Mouse (Mus musculus) kidney, adult 2 months (tissue): ENCODE results near the gene Trim66. TPM values are rescaled to one million over a fixed set of nuclear protein-coding genes. Genes with fewer than 3 reads are reported as not detected.

Experiments
- DNase-seq: peaks from one replicate; pipeline ENCODE4 v3.0.0; 2021
- H3K27ac ChIP-seq: fragments of 200-500 bp; 2 replicates; pipeline ENCODE4 v1.5.1; 2012; ENCODE audit warnings: low read depth, low read length, control low read depth, inconsistent platforms; ENCODE audit not compliant: insufficient read depth
- H3K27me3 ChIP-seq: fragments of 200-500 bp; replicated peaks from 2 replicates; pipeline ENCODE4 v1.6.1; 2012; ENCODE audit warnings: mild to moderate bottlenecking, moderate library complexity, low read length, inconsistent platforms; ENCODE audit not compliant: control insufficient read depth, insufficient read depth
- H3K36me3 ChIP-seq: fragments of 200-500 bp; 2 replicates; pipeline ENCODE4 v1.6.1; 2012; ENCODE audit warnings: mild to moderate bottlenecking, moderate library complexity, low read length, inconsistent platforms; ENCODE audit not compliant: control insufficient read depth, insufficient read depth
- H3K4me1 ChIP-seq: fragments of 200-500 bp; 2 replicates; pipeline ENCODE4 v1.6.1; 2011; ENCODE audit warnings: low read length; ENCODE audit not compliant: control insufficient read depth, insufficient read depth
- H3K4me3 ChIP-seq: fragments of 200-500 bp; 2 replicates; pipeline ENCODE4 v1.5.1; 2011; ENCODE audit warnings: mild to moderate bottlenecking, low read depth, low read length, control low read depth; ENCODE audit not compliant: insufficient read depth
- CTCF ChIP-seq: fragments of 200-500 bp; conservative IDR thresholded peaks from 2 replicates; pipeline ENCODE4 v1.5.1; 2011; ENCODE audit warnings: low read depth, mild to moderate bottlenecking, control low read depth, low read length, moderate library complexity, mixed read lengths; ENCODE audit not compliant: insufficient read depth, insufficient read length
- POLR2A ChIP-seq: fragments of 200-500 bp; IDR thresholded peaks from one replicate; pipeline ENCODE4 v1.6.1; 2011; ENCODE audit warnings: low read depth, low read length, control low read depth
- WGBS: fragments of 180-500 bp; shearing (Covaris S2); methylation state at CpG from one replicate; pipeline ENCODE4 v1.1.7; 2018; 5-methylcytosine and 5-hydroxymethylcytosine counted together
- polyA plus RNA-seq: library from polyadenylated mRNA; depleted of rRNA; stranded (reverse); fragments of >200 nt; gene quantifications from 2 replicates; pipeline ENCODE4 v1.2.3, GENCODE M21; 2012

Gene Trim66
- polyA plus RNA-seq, 1 experiment = 0.03 TPM

DNA sequence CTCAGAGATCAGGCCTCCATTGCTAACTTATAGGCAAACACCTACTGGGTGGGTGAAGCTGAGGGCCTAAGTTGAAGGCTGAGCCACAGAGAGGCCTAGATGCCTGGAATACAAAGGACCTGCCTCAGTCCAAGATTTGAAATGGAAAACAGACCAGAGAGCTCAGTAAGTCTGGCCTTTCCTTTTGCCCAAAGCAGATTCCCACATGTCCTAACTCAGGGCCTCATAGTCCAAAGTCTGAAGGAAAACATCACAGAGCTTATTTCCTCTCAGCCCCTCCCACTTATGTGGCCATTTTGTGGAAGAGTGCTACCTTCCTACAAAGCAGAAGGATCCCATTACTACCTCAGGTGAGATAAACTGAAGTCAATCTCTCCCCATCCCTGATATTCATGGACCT, 33.0 kb upstream of the Trim66 start:
- no peak for DNase-seq
- Histone ChIP-seq H3K27ac (peak overlapping the region; percentile 59), H3K4me3 (no peak overlapping the region), H3K27me3 (no peaks in the 10 kb centered on the region), H3K36me3 (no peaks in the 10 kb centered on the region; the same call in none of the 2 replicates), H3K4me1 (0 out of 2 replicates have a peak, but pooled peaks cover 3% of the 10 kb centered on the region)
- TF ChIP-seq POLR2A (no peak), CTCF (no peak)

DNA sequence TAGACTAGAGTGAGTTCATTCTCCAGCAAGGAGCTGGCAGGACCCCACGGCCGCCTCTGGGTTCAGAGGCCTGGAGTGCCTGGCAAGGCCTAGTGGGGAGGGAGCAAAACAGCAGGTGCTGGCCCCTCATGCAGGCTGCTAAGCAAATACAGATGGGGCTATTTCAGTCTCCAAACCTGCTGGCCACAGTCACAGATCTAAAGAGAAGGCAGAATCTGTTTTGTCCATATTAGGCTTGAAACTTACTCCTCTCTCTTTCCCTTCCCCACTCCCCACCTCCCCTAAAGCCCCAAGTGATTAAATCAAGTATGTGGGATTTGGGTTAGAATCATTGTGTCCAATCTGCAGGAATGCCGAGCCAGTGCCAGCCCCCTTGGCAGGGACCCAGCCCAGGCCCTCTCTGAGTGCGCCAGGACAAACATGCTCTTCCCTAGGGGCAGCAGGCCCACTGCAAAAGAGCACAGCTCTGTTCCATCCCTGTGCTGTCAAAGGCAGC, 28.6 kb upstream of the Trim66 start:
- no peaks in the 10 kb centered on the region for H3K36me3 ChIP-seq

DNA sequence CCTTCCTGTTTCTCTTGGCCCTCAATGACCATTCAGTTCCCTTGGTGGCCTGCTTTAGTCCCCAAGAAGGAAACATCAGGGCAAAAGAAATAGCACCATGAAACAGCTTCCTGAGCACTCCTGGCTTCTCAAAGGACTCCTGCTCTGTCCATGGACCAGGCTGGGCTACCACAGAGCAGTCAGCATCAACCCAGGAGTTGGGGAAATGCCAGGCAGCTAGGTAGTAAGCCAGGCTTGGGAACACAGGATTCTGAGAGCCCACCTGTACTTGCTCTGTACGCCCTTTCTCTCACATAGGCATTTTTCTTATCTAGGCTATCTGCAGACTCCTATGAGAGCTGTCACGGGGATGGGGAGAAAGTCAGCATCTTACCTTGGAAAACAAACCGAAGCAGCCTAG, 27.0 kb upstream of the Trim66 start:
- no peak for DNase-seq
- TF ChIP-seq POLR2A = no peak
- Histone ChIP-seq H3K4me3 (no peak overlapping the region), H3K36me3 (no peaks in the 10 kb centered on the region), H3K4me1 (no peaks in the 10 kb centered on the region), H3K27ac (no peak overlapping the region), H3K27me3 (no peaks in the 10 kb centered on the region)
- WGBS = 95% methylated on average over 3 of the region's 3 CpGs

More for the DNA sequence above, 28.6 kb upstream of the Trim66 start:
- Histone ChIP-seq H3K27me3 (no peaks in the 10 kb centered on the region), H3K27ac (peak overlapping the region; percentile 20; the same call in 1 of the 2 replicates), H3K4me3 (no peak overlapping the region), H3K4me1 (no peaks in the 10 kb centered on the region)
- DNase-seq = peak; percentile 56
- TF ChIP-seq CTCF (no peak), POLR2A (no peak)
- 70% methylated on average over 4 of the region's 4 CpGs for WGBS

DNA sequence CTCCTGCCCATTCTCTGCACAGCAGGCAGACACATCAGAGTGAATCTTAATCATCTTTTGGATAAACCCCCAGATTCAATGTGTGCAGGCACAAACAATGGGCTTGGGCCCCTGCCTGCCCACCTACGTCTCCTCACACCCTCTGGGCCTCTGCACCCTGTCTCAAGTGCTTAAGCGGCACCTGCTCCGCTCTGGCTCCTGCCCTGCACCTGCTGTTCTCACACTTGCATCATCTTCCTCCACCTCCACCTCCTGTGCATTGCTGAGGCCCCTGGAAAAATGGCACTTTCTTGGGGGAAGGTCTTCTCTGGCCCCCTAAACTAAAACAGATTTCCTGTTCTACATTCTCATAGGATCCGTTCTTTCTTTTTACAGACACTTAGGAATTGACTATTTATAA, 26.0 kb upstream of the Trim66 start:
- Histone ChIP-seq H3K27me3 (no peaks in the 10 kb centered on the region), H3K36me3 (no peaks in the 10 kb centered on the region), H3K4me3 (no peak overlapping the region), H3K4me1 (no peaks in the 10 kb centered on the region), H3K27ac (no peak overlapping the region)
- 92% methylated on average over 4 of the region's 4 CpGs for WGBS
- DNase-seq = no peak
- TF ChIP-seq CTCF (no peak), POLR2A (no peak)

DNA sequence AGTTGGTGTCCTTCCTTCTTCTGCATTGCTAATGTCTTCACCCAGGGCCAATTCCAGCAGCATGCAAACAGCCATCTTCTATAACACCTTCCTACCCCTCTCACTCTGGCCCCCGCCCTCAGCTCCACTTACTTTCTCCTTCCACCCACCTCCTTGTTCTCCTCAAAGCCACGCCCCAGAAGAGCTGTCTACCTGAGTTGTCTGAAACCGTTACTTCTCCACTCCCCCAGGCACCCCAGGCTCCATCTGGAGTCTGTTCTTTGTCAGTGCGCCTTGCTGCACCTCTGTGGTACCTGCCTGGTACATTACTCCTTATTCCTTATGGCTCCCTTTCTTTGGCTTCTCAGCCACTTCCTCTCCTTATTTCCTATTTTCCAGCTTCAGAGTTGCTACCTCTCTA, 25.2 kb upstream of the Trim66 start:
- H3K4me1 ChIP-seq = no peaks in the 10 kb centered on the region
- H3K36me3 ChIP-seq = no peaks in the 10 kb centered on the region
- H3K27me3 ChIP-seq = no peaks in the 10 kb centered on the region
- 87% methylated on average over 4 of the region's 4 CpGs for WGBS
- no peak overlapping the region for H3K27ac ChIP-seq
- no peak for TF ChIP-seq CTCF
- no peak for TF ChIP-seq POLR2A
- H3K4me3 ChIP-seq = no peak overlapping the region
- no peak for DNase-seq

DNA sequence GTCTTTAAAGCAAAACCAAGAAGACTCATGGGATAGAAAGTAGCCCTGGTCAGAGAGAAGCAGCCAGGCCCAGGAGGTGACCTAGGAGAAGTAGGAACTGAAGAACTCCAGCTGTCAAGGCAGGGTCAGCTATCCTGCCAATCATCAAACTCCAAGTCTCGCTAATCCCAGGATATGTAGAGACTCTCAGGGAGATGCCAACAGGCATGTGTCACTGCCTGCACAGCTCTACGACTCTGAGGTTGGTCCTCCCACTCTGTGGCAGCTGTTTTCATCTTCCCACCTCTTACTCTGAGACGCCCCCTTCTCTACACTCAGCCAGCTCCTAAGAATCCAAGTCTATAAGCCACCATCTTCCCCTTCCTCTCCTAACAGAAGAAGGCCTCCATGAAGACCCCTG, 24.8 kb upstream of the Trim66 start:
- 66% methylated on average over 3 of the region's 3 CpGs for WGBS
- DNase-seq = no peak
- H3K27me3 ChIP-seq = no peaks in the 10 kb centered on the region
- no peak for TF ChIP-seq CTCF
- no peak for TF ChIP-seq POLR2A
- no peak overlapping the region for H3K4me3 ChIP-seq
- H3K4me1 ChIP-seq = no peaks in the 10 kb centered on the region
- H3K36me3 ChIP-seq = no peaks in the 10 kb centered on the region
- H3K27ac ChIP-seq = no peak overlapping the region

DNA sequence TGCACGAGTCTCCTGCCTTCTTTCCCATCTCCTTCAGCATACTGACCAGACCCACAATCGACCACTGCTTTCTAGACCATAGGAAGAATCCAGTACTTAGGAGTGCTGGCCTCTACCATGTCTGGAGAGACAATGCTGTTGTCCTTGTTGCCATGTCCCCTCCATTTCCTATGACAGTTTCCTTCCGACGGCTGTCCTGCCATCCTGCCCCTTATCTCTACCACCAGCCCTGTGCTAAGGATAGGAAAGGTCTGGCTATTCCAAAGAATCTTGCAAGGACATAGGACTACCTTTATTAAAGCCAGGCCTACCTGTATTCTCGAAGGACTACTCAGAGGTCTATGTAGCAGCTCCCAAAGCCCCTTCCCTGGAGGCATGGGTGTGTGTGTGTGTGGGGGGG, 23.6 kb upstream of the Trim66 start:
- WGBS = 74% methylated on average over 5 of the region's 5 CpGs
- TF ChIP-seq POLR2A (no peak), CTCF (no peak)
- Histone ChIP-seq H3K36me3 (no peaks in the 10 kb centered on the region), H3K27ac (no peak overlapping the region), H3K4me3 (no peak overlapping the region), H3K27me3 (no peaks in the 10 kb centered on the region), H3K4me1 (peaks cover under 1% of the 10 kb centered on the region; the same call in 1 of the 2 replicates)
- DNase-seq = no peak
